Mouse (Mus musculus) bone marrow, adult 2 months (tissue): ENCODE measurements at regions not wholly inside any gene's neighbourhood (a gene's known extent, or its start where the extent isn't known, plus 50 kb on each side); places are given as distances from the start of the nearest gene placed in this dataset.

ENCODE experiments used
- H3K27ac ChIP-seq: fragments of 200-500 bp; 2 replicates; pipeline ENCODE4 v1.5.1; 2012; ENCODE audit warnings: low read depth, mild to moderate bottlenecking, control low read depth, inconsistent platforms, low read length; ENCODE audit not compliant: control insufficient read depth, poor library complexity, insufficient read depth
- H3K4me1 ChIP-seq: fragments of 200-500 bp; 2 replicates; pipeline ENCODE4 v1.6.1; 2011; ENCODE audit warnings: low read length; ENCODE audit not compliant: control insufficient read depth, insufficient read depth
- H3K4me3 ChIP-seq: fragments of 200-500 bp; replicated peaks from 2 replicates; pipeline ENCODE3; 2011; ENCODE audit warnings: mild to moderate bottlenecking, low read depth, low read length, control low read depth; ENCODE audit not compliant: control insufficient read depth
- CTCF ChIP-seq: fragments of 200-500 bp; IDR thresholded peaks from 2 replicates; pipeline ENCODE4 v1.5.1; 2011; ENCODE audit warnings: low read length, control low read depth; ENCODE audit not compliant: control insufficient read depth, insufficient read depth
- POLR2A ChIP-seq: fragments of 200-500 bp; IDR thresholded peaks from 2 replicates; pipeline ENCODE4 v1.6.1; 2011; ENCODE audit warnings: low read depth, mild to moderate bottlenecking, control low read depth, low read length, borderline replicate concordance; ENCODE audit not compliant: control insufficient read depth
- WGBS: fragments of 180-500 bp; shearing (Covaris S2); methylation state at CpG from one replicate; pipeline ENCODE4 v1.1.7; 2018; 5-methylcytosine and 5-hydroxymethylcytosine counted together

DNA sequence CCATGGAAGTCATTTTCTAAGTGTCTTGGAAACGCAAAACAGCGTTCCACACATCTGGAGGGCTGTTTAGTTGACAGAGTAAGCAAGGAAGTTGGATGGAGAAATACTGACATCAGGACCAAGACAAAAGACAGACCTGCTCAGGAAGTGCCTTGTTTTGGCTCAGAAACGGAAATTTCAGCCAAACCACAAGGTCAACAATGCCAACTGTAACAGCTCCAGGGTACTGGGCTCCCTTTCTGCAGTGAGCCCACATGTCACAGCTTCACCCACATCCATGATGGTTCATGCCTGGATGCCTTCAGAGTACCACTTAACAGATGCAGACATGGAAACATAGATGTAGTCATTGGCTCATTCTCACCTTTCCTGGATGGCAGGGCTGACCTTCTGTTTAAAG lies 296.2 kb downstream of the Fut8 start:
- TF ChIP-seq CTCF = no peak
- TF ChIP-seq POLR2A = no peak
- Histone ChIP-seq H3K27ac (peak overlapping the region; percentile 75), H3K4me3 (no peak overlapping the region), H3K4me1 (peaks cover 27% of the 10 kb centered on the region)
- 1% methylated on average over 3 of the region's 3 CpGs for WGBS

DNA sequence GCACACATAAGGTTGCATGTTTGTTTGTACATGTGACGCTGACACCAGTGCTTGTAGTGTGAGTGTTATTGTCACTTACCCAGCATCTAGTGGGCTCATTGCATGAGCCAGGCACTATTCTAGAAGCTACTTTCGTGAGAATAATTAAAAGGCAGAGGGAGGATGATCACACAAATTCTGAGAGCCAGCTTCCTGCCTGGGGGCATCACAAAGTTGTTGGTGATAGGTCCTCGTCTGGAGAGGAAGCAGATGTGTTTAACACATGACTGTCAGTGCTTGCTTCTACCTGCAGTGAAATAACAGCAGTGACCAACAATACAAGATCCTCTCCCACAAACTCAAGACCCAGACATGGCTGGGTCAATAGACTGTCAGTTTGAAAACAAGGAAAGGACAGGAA lies 297.2 kb downstream of the Fut8 start:
- TF ChIP-seq POLR2A (no peak), CTCF (no peak)
- 39% methylated on average over 3 of the region's 3 CpGs for WGBS
- peak overlapping the region; percentile 33; the same call in 1 of the 2 replicates for H3K27ac ChIP-seq
- peaks cover 29% of the 10 kb centered on the region for H3K4me1 ChIP-seq
- no peak overlapping the region for H3K4me3 ChIP-seq

DNA sequence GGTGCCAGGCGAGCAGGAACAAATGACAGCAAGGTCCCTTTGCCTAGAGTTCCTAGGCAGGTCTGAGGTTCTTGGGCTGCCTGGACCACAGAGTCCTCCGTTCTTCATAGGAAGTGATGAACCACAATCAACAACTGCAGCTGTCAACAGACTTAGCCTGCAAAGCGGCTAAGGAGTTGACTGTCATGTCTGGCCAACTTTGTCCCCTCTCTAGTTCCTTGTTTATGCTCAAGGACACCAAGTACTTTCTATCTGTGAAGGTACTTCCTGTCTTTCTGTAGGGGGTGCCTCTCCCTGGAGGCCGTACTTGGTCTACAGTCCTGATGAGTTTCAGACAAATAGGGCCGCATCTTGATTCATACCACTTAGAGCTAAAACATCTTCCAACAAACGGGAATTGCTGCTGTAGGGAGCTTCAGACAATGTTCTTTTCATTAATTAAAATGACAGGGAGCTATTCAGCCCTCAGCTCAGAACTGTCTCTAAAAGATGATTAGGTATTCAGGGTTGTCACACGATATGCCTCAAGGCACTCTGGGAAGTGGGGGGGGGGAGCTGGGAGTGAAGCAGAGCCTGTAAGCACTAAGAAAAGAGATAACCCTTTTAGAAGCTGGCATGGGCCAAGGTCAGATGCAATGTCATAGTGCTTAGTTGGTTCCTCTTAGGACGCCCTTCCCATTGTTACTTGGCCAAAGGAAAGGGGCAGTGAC lies 299.4 kb downstream of the Fut8 start:
- TF ChIP-seq POLR2A (no peak), CTCF (no peak)
- Histone ChIP-seq H3K4me1 (peaks cover 28% of the 10 kb centered on the region), H3K4me3 (no peak overlapping the region), H3K27ac (peak overlapping the region; percentile 95)
- WGBS = 16% methylated on average over 8 of the region's 8 CpGs

DNA sequence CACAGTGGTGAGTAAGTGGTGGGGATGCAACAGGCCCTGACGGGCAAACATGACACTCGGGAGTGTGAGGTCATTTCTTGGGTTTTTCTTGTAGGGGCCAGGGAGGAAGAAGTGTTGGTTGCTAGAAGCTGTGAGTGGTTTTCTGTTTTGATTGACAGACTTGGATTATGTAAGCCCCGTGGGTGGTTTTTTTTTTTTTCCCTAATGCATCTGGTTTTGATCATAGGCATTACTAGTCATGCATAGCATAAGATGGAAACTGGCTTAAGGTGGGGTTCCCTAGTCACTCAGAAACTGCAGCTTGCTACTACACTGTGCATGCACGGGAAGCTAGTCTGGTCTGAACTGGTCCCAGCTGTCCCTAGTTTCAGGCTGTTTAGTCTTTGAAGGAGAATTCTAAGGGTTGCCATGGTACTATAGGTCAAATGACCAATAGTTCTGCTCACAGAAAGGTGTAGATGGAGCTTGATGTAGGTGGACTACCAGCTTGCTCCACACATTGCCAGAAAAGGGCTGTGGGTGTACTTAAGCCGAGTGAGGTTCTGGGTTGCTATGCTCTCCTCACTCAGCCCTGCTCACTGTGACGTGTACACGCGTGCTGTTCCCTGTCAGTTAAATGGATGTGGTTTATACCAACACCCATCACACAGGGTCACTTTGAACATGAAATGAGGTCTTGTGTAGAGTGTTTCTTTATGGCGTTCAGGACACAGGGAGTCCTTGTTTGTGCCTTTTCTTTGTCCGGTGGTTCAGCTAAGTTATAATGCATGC lies 301.9 kb downstream of the Fut8 start:
- WGBS = 48% methylated on average over 10 of the region's 10 CpGs
- no peak overlapping the region for H3K4me3 ChIP-seq
- no peak overlapping the region for H3K27ac ChIP-seq
- H3K4me1 ChIP-seq = peaks cover 13% of the 10 kb centered on the region
- TF ChIP-seq POLR2A (no peak), CTCF (no peak)

DNA sequence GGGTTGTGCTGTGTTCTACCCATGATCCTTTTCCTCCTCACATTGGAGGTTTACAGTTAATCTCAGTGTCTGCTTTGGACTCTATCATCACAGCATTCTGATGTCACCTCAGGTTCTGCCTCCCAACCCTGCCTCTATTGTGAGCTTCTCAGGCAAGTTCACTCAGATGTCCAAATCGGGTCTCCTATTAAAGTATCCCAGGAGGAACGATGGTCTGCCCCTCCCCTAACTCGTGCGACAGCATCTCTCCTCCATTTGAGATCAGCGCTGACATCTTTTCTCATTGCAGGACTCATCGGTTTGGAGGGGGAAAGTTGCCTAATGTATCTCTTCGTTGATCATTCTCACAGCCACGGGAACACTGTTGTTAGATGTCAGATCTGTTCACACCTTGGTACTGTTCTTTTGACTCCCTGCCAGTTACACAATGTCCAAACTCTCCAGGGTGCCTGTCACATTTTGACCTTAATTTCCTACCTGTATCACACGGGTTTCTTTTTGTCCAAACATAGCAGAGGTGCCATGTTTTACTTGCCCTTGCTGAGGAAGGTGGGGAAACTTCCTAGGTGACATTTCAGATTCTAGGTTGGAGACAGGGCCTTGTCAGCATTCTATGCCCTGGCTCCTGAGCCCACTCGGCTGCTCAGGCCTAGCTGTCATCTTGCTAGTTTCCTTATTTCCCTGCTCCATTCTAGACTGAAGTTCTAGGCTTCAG lies 303.3 kb downstream of the Fut8 start:
- 76% methylated on average over 10 of the region's 10 CpGs for WGBS
- Histone ChIP-seq H3K4me1 (peaks cover 10% of the 10 kb centered on the region), H3K27ac (no peak overlapping the region), H3K4me3 (no peak overlapping the region)
- no peak for TF ChIP-seq POLR2A
- no peak for TF ChIP-seq CTCF

DNA sequence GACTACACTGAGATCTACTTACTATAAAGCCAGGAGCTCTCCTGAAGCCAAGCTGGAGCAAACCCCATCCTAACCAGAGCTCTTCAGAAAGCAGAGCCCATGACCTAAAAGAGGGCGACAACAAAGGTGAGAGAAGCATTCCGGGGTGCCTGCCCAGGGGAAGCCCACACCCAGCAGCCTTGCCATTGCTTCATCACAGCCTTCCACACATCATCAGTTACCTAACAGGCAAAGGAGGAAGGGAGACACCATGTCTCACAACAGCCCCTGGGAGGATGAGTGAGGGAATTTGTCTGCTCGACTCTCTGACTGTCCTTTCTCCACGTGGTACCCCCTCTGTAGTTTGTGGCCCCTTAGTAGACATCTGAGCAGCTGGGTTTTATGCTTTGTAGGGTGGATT lies 303.9 kb downstream of the Fut8 start:
- Histone ChIP-seq H3K4me3 (no peak overlapping the region), H3K4me1 (peaks cover 9% of the 10 kb centered on the region), H3K27ac (no peak overlapping the region)
- 40% methylated on average over 4 of the region's 4 CpGs for WGBS
- no peak for TF ChIP-seq POLR2A
- TF ChIP-seq CTCF = no peak

DNA sequence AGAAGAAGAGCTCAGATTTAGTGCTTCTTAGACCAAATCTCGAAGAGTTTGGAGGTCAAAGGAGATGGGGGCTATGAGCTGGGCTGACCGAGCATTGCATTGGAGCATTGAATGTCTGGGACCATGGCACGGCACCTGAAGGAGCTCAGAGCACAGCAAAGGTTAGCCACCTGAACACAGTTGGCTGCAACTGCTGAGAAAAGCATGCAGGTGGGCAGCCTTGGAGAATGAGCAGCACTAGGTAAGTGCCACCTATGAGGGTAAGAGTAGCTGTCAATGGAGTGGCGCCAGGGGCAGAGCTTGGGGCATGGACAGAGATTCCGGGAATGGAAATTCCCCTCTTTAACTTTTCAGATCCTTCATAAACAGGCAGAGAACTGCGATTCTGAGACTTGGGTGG lies 305.7 kb downstream of the Fut8 start:
- H3K4me1 ChIP-seq = peaks cover 8% of the 10 kb centered on the region
- no peak overlapping the region for H3K27ac ChIP-seq
- WGBS = 78% methylated on average over 6 of the region's 6 CpGs
- no peak overlapping the region for H3K4me3 ChIP-seq
- TF ChIP-seq POLR2A = no peak
- TF ChIP-seq CTCF = no peak

DNA sequence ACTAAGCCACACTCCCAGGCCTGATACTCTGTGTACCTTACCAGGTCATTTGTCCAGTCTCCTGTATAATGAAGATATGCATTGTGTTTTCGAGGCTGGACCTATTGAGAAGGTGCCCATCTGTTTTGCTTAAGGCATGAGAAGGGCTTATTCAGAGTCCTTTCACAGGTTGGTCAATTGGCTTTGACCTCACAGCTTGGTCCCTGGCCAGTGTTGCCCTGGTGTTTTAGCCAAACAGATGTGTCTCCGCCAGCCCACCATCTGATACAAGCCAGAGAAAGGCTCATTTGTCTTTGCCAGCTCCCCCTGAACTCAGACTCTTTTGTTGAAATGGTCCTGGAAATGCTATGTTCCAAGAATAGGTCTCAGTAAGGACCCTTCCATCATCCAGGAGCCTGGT lies 308.2 kb downstream of the Fut8 start:
- TF ChIP-seq POLR2A (no peak), CTCF (no peak)
- no peak overlapping the region for H3K4me3 ChIP-seq
- WGBS = 78% methylated on average over 2 of the region's 2 CpGs
- no peak overlapping the region for H3K27ac ChIP-seq
- peaks cover 5% of the 10 kb centered on the region for H3K4me1 ChIP-seq
